Mouse (Mus musculus): ENCODE data around the gene Olfr1106.

Olfr1106 gene

DNA sequence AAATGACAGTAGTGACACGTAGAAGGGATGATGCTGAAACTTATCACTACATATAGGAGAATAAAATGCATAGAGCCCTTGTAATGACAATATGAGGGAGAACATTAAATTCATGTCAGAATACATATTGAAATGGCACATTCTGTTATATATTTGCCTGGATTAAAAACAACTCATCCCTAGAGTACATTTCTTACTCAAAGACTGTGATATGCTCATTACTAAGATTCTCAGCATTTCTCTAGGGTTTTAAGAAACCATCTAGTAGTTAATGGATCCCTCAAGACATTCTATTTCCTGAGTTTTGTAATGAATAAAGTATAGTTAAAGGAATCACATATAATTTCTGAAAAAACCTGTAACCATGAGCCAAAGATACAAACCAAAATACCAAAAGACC, at the start of gene Olfr1106:
Gene Olfr1106, minus strand, starts transcription at position 101 of the 400 bp plus-strand sequence.
- no peak for DNase-seq (ENCODE audit: low spot score in 2 of 2)

DNA sequence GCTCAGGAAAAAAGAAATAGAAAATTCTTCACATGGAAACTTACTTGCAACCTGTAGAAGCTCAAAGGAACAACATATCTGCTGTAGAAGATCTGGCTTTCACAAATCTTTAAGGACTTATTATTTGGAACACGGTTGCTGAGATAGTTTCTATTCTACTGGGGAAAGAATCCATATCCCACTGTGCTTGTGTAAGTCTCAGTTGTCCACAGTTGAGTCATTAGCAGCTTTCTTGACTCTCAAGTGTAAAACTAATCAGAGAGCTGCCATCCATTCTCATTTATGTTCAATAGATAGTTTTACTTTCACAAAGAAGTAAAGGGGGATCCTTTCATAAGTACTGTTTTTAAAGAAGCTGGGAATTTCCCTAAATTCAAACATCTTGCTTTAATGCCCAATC, 43.8 kb upstream of the Olfr1106 start, which contains the start of gene Olfr1109:
Gene Olfr1109, minus strand, starts transcription at position 101 of the 400 bp plus-strand sequence.
- DNase-seq (ENCODE audit: low spot score in 2 of 2): no peak

DNA sequence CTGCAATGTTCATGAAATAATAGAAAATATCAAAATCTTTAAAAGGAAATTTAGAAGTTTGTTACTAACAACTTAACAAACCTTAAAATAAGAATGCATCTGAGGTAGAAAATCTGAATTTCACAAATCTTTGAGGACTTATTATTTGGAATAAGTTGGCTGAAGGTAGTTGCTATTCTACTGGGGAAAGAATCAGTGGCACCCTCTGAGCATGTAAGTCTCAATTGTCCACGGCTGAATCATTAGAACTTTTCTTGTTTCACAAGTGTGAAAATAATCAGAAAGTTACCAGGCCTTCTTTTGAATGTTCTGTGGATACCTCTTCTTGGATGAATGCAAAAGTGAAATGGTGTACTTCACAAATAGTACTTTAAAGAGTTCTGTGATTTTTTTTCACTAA, 23.6 kb upstream of the Olfr1106 start, which contains the start of gene Olfr1107:
Gene Olfr1107, minus strand, starts transcription at position 101 of the 400 bp plus-strand sequence.
- no peak for DNase-seq (ENCODE audit: low spot score in 2 of 2)

DNA sequence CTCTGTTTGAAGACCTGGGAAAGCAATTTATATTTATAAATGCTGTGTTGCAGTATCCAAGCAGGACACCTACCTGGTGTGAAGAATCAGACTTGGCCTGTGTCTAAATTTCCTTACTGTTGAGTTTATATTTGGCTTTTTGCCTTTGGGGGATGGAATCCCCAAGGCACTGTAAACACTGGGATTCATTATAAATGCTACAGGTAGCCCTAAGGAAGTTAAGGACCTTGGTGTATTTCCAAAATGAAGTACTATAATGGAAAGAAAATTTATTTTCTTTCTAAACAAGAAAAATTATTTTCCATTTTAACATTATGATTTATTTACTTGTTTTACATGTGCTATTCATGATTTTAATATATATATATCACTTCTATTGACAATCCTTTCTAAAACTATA, 15.6 kb downstream of the Olfr1106 start, which contains the start of gene Olfr1105:
Gene Olfr1105, minus strand, starts transcription at position 101 of the 400 bp plus-strand sequence.
- no peak for DNase-seq (ENCODE audit: low spot score in 2 of 2)

DNA sequence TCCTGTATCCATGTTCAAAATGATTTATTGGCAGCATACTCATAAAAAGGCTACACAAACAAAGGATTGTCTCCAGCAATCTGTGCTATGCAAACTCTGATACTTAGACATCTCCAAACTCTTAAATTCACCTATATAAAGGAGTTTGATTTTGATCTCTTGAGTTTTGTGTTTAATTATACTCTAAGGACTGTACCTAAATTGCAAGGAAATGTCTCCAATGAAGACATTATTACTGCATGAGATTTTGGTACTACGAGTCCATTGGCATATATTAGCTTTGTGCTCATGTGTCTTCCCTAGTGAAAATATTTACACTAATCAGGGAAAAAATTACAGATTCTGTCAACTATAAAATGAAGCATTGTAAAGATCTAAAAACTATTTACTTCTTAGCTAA, 25.1 kb downstream of the Olfr1106 start, which contains the start of gene Olfr1104:
Gene Olfr1104, minus strand, starts transcription at position 101 of the 400 bp plus-strand sequence.
- no peak for DNase-seq (ENCODE audit: low spot score in 2 of 2)

DNA sequence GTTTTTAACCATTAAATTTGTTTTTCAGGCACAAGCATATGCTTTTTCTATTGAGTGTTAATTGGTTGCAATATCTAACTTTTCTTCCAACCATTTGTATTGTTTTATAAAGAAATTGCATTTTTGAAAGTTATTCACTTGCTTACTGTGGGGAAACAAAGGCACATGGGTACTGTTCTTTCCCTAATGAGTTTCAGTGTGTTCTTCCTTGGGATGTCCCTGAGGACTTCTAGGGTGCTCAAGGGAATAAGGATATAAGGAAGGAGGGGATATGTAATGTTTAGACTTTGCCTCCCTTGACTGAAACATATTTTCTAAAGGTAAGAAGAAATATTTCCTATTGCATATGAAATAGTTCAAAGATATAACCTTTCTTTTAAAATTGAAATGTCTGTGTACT, 54.0 kb downstream of the Olfr1106 start, which contains the start of gene Olfr1102:
Gene Olfr1102, plus strand, starts transcription at position 301 of the 400 bp plus-strand sequence.
- DNase-seq (ENCODE audit: low spot score in 2 of 2): no peak

Data from thymus, postnatal 10 days (tissue).